Mouse (Mus musculus): ENCODE results near the gene Lhx5.

DNA sequence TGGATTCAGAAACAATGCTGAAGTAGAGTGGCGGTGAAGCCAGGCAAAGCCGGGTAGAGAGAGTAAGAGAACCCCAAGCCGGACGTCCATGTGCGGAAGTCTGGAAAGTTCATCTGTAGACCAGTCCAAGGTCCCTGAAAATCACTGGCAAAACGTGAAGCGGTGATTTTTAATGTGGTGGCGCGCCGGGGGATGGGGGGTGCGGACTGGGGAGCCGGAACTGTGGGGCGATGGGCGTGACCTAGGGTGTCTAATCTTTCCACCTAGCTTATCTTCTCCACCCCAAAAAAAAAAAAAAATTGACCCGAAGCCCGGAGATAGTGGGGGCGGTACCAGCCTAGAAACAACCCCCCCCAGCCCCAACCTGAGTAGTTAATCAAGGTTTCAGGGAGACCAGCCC is 6.0 kb downstream of the Lhx5 start:
- TF ChIP-seq CTCF (IDR thresholded peaks at IDR 0.05; ENCODE audit: extremely low read depth, insufficient read depth, insufficient read length, insufficient replicate concordance) (no peak), POLR2A (IDR thresholded peaks at IDR 0.05; ENCODE audit: low read depth, low read length) (no peak)

Measured in spleen, adult 2 months (tissue).